17 mouse cellular contexts compared by ENCODE assay signal in the genomic region with DNA sequence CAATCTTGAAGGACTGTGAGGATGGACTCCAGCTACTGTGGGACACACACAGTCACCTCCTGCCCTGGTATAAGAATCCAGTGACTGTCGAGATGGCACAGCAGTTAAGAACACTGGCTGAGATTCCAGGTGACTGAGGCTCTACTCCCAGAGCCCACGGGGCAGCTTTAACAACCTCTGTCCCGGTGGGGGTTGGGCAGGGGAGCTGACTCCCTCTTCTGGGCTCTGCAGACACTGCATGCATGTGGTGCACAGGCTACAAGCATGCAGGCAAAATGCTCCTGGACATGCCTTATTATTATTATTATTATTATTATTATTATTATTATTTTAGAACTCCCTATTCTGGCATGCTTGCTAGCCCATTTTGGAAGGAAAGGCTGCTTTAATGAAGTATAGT. TPM values are rescaled to one million over a fixed set of nuclear protein-coding genes. Genes with fewer than 3 reads are reported as not detected.
A peak's percentile ranks its signal among the peaks of the same experiment; 100 is the strongest.
DNase-seq lines count a peak whose midpoint lies in the region; ATAC-seq and TF ChIP-seq lines count a peak whose summit lies in the region.
"Had no signal": no experiment of that assay in that cellular context is flagged by ENCODE, and none has a peak within 500 bp of the region (broad histone marks: within the 10 kb centered on the region; RNA-seq: fewer than 3 reads in every experiment).

No protein-coding gene starts in this region.

- ATAC-seq in intestine, postnatal 0 days = no peak
- ATAC-seq in intestine, embryonic 15.5 days = no peak
- ATAC-seq in lung, postnatal 0 days = no peak
- ATAC-seq: forebrain, embryonic 14.5 days; intestine, embryonic 16.5 days; midbrain, embryonic 15.5 days; Patski had no signal

- peak; percentile 47 for TF ChIP-seq CTCF in intestine, postnatal 0 days (IDR thresholded peaks at IDR 0.05; ENCODE audit: low read depth)
- TF ChIP-seq CTCF in lung, postnatal 0 days (IDR thresholded peaks at IDR 0.05) = peak; percentile 42

- H3K27ac ChIP-seq in intestine, postnatal 0 days (ENCODE audit: low read depth, low read length) = no peak overlapping the region
- H3K27ac ChIP-seq in intestine, embryonic 15.5 days = no peak overlapping the region
- no peak overlapping the region for H3K27ac ChIP-seq in lung, postnatal 0 days (ENCODE audit: low read length)
- H3K27ac ChIP-seq: embryonic facial prominence, embryonic 10.5 days; hindbrain, embryonic 12.5 days; limb, embryonic 13.5 days; midbrain, embryonic 15.5 days had no signal

- TF ChIP-seq EP300 in lung, postnatal 0 days (IDR thresholded peaks at IDR 0.05) = no peak

- no peaks in the 10 kb centered on the region for H3K9me3 ChIP-seq in intestine, postnatal 0 days (ENCODE audit: control insufficient read depth)
- H3K9me3 ChIP-seq in intestine, embryonic 15.5 days = no peaks in the 10 kb centered on the region
- H3K9me3 ChIP-seq in lung, postnatal 0 days (ENCODE audit: low read length) = no peaks in the 10 kb centered on the region
- H3K9me3 ChIP-seq: embryonic facial prominence, embryonic 10.5 days; hindbrain, embryonic 12.5 days; limb, embryonic 13.5 days; midbrain, embryonic 15.5 days had no signal

- H3K4me1 ChIP-seq in intestine, postnatal 0 days (replicated peaks; ENCODE audit: control insufficient read depth, insufficient read depth, low read length) = no peaks in the 10 kb centered on the region
- H3K4me1 ChIP-seq in intestine, embryonic 15.5 days (replicated peaks) = peaks cover 6% of the 10 kb centered on the region; the same call in 1 of the 2 replicates
- 0 out of 2 replicates have a peak, but pooled peaks cover 2% of the 10 kb centered on the region for H3K4me1 ChIP-seq in lung, postnatal 0 days (ENCODE audit: insufficient read depth, low read depth, low read length)

- H3K4me2 ChIP-seq in intestine, postnatal 0 days (replicated peaks; ENCODE audit: low read depth) = no peak overlapping the region
- no peak overlapping the region for H3K4me2 ChIP-seq in intestine, embryonic 15.5 days (replicated peaks)
- no peak overlapping the region for H3K4me2 ChIP-seq in lung, postnatal 0 days (replicated peaks; ENCODE audit: low read depth, low read length)
- H3K4me2 ChIP-seq: hindbrain, embryonic 12.5 days; limb, embryonic 13.5 days; midbrain, embryonic 15.5 days had no signal

- DNase-seq in adrenal gland, postnatal 14 days = peak; percentile 55
- no peak for DNase-seq in adrenal gland, postnatal 25 days
- DNase-seq in lung, postnatal 0 days (ENCODE audit: low spot score) = no peak
- no peak for DNase-seq in lung, postnatal 10 days
- no peak for DNase-seq in right cerebral cortex, postnatal 25 days
- DNase-seq in embryo, embryonic 9.5 days (ENCODE audit: extremely low spot score) = no peak
- DNase-seq: kidney, postnatal 25 days; layer of hippocampus, adult 9-11 months had no signal

- 18% methylated on average over 3 of the region's 3 CpGs for WGBS in intestine, postnatal 0 days
- WGBS in intestine, embryonic 15.5 days = 27% methylated on average over 3 of the region's 3 CpGs
- WGBS in lung, postnatal 0 days = 22% methylated on average over 3 of the region's 3 CpGs

- no peaks in the 10 kb centered on the region for H3K27me3 ChIP-seq in intestine, postnatal 0 days (replicated peaks; ENCODE audit: control insufficient read depth, insufficient read depth, low read length)
- no peaks in the 10 kb centered on the region for H3K27me3 ChIP-seq in intestine, embryonic 15.5 days (replicated peaks)
- H3K27me3 ChIP-seq in lung, postnatal 0 days (replicated peaks; ENCODE audit: insufficient read depth, low read length) = peaks cover 5% of the 10 kb centered on the region; the same call in 1 of the 2 replicates
- H3K27me3 ChIP-seq: limb, embryonic 13.5 days; midbrain, embryonic 15.5 days; Patski had no signal

- no peak overlapping the region for H3K9ac ChIP-seq in intestine, postnatal 0 days (ENCODE audit: low read depth, low read length)
- no peak overlapping the region for H3K9ac ChIP-seq in intestine, embryonic 15.5 days
- no peak overlapping the region for H3K9ac ChIP-seq in lung, postnatal 0 days (replicated peaks; ENCODE audit: low read depth)
- H3K9ac ChIP-seq: hindbrain, embryonic 12.5 days; limb, embryonic 13.5 days; midbrain, embryonic 15.5 days had no signal

- H3K4me3 ChIP-seq in intestine, postnatal 0 days (ENCODE audit: low read depth, low read length) = no peak overlapping the region
- H3K4me3 ChIP-seq in intestine, embryonic 15.5 days (replicated peaks) = no peak overlapping the region
- no peak overlapping the region for H3K4me3 ChIP-seq in lung, postnatal 0 days (ENCODE audit: low read depth, low read length)
- H3K4me3 ChIP-seq: embryonic facial prominence, embryonic 10.5 days; hindbrain, embryonic 12.5 days; limb, embryonic 13.5 days; midbrain, embryonic 15.5 days had no signal

- no peaks in the 10 kb centered on the region for H3K36me3 ChIP-seq in intestine, postnatal 0 days (ENCODE audit: control insufficient read depth, insufficient read depth)
- no peaks in the 10 kb centered on the region for H3K36me3 ChIP-seq in intestine, embryonic 15.5 days
- H3K36me3 ChIP-seq in lung, postnatal 0 days (ENCODE audit: insufficient read depth, low read length) = no peaks in the 10 kb centered on the region
- H3K36me3 ChIP-seq: embryonic facial prominence, embryonic 10.5 days; hindbrain, embryonic 12.5 days; limb, embryonic 13.5 days; midbrain, embryonic 15.5 days had no signal

RNA-seq across cellular contexts. Expression of gene Sh3bp5, which starts 4.4 kb away (rescaled TPM):
- 123 and 142 TPM in 2 replicates for total RNA-seq in adrenal gland, postnatal 14 days (2021)
- total RNA-seq in adrenal gland, postnatal 25 days (2021) = 112 and 134 TPM in 2 replicates
- 12.0 and 12.4 TPM in 2 replicates for polyA plus RNA-seq in intestine, postnatal 0 days (2015; fragmentation: Nextera tagmentation; extraction: Ambion mirVana)
- polyA plus RNA-seq in intestine, embryonic 15.5 days (2015; fragmentation: Nextera tagmentation; extraction: Ambion mirVana) = 18.1 and 20.6 TPM in 2 replicates
- polyA plus RNA-seq in lung, postnatal 0 days (2015; fragmentation: Nextera tagmentation; extraction: Ambion mirVana) = 37.9 and 38.4 TPM in 2 replicates

RNA-seq across cellular contexts. Expression of gene Eaf1, which starts 54.0 kb away (rescaled TPM):
- total RNA-seq in adrenal gland, postnatal 14 days (2021) = 41.5 and 44.2 TPM in 2 replicates
- 41.4 and 50.6 TPM in 2 replicates for total RNA-seq in adrenal gland, postnatal 25 days (2021)
- 10.8 and 11.8 TPM in 2 replicates for polyA plus RNA-seq in intestine, postnatal 0 days (2015; fragmentation: Nextera tagmentation; extraction: Ambion mirVana)
- polyA plus RNA-seq in intestine, embryonic 15.5 days (2015; fragmentation: Nextera tagmentation; extraction: Ambion mirVana) = 19.9 and 21.4 TPM in 2 replicates
- 10.0 and 11.3 TPM in 2 replicates for polyA plus RNA-seq in lung, postnatal 0 days (2015; fragmentation: Nextera tagmentation; extraction: Ambion mirVana)

RNA-seq across cellular contexts. Expression of gene Mettl6, which starts 54.6 kb away (rescaled TPM):
- total RNA-seq in adrenal gland, postnatal 14 days (2021) = 22.0 and 30.2 TPM in 2 replicates
- 24.4 and 24.5 TPM in 2 replicates for total RNA-seq in adrenal gland, postnatal 25 days (2021)
- polyA plus RNA-seq in intestine, postnatal 0 days (2015; fragmentation: Nextera tagmentation; extraction: Ambion mirVana) = 28.2 and 28.6 TPM in 2 replicates
- 52.9 and 54.1 TPM in 2 replicates for polyA plus RNA-seq in intestine, embryonic 15.5 days (2015; fragmentation: Nextera tagmentation; extraction: Ambion mirVana)
- 40.9 and 49.1 TPM in 2 replicates for polyA plus RNA-seq in lung, postnatal 0 days (2015; fragmentation: Nextera tagmentation; extraction: Ambion mirVana)
